Mouse (Mus musculus) megakaryocyte, embryonic 14.5 days (primary cell): ENCODE data around the gene Zranb3. TPM values are rescaled to one million over a fixed set of nuclear protein-coding genes. Genes with fewer than 3 reads are reported as not detected.
"Not testable (repeated sequence)": the region's sequence is repeated elsewhere in the genome, so short reads cannot be mapped to it uniquely, and the experiment has no call there.

Experiments used
- H3K27me3 ChIP-seq: replicated peaks from 2 replicates; pipeline ENCODE3; 2012; ENCODE audit warnings: inconsistent platforms
- H3K36me3 ChIP-seq: replicated peaks from 2 replicates; pipeline ENCODE3; 2012; ENCODE audit warnings: low read length, inconsistent platforms, mixed read lengths
- H3K4me1 ChIP-seq: 2 replicates; pipeline ENCODE4 v1.6.1; 2012; ENCODE audit warnings: inconsistent platforms
- H3K4me3 ChIP-seq: replicated peaks from 2 replicates; pipeline ENCODE3; 2012; ENCODE audit warnings: moderate library complexity, mild to moderate bottlenecking, inconsistent platforms
- H3K9me3 ChIP-seq: 2 replicates; pipeline ENCODE4 v1.6.1; 2012; ENCODE audit warnings: inconsistent platforms
- FLI1 ChIP-seq: IDR thresholded peaks from 2 replicates; pipeline ENCODE4 v1.6.1; 2012; ENCODE audit warnings: low read length, inconsistent platforms, mixed read lengths
- GATA1 ChIP-seq: IDR thresholded peaks from 3 replicates; pipeline ENCODE4 v1.6.1; 2012; ENCODE audit warnings: mixed read lengths, low read length, inconsistent platforms, borderline replicate concordance
- polyA plus RNA-seq: library from polyadenylated mRNA; stranded (reverse); fragments of >175 nt; gene quantifications from 2 replicates; pipeline ENCODE4 v1.2.3, GENCODE M21; 2012; ENCODE audit warnings: low replicate concordance; ENCODE audit not compliant: insufficient read depth

Gene Zranb3
- polyA plus RNA-seq, 1 experiment, result 0.64 TPM

DNA sequence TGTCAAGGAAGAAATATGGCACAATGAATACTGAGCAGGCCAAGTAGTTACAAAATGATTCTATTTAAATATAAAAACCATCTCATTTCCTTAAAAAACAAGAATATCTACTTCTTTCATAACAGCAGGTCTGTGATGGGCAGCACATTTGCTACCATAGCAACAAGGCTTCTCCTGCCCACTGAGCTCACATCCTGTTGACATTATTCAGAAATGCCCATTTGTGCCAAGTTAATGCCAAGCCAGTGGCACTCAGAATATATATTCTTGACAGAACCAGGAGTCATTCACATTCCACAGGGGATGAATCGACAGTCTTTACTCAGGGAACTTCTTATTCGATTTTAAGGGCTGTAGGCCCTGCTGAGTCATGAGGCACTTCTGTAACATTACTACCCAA, 127.2 kb downstream of the Zranb3 start:
- no peaks in the 10 kb centered on the region for H3K27me3 ChIP-seq

DNA sequence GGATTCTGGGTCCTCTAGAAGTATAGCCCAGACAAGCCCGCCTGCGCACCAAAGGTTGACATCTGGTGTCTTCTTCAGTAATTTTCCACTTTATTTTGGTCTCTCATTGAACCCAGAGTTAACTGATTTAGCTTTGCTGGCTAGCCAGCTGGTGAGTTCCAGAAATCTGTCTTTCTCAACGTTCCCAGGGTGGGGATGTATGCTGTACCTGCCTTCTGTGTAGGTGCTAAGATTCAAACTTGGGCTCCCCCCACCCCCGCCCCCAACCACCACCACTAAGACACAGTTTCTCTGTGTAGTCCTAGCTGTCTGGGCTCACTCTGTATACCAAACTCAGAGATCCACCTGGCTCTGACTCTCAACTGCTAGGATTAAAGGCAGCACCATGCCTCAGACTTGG, 128.8 kb downstream of the Zranb3 start:
- H3K9me3 ChIP-seq, result no peaks in the 10 kb centered on the region
- TF ChIP-seq FLI1, result no peak
- TF ChIP-seq GATA1, result no peak
- no peaks in the 10 kb centered on the region for H3K27me3 ChIP-seq
- peaks cover 41% of the 10 kb centered on the region for H3K36me3 ChIP-seq
- H3K4me1 ChIP-seq, result peaks cover 61% of the 10 kb centered on the region
- H3K4me3 ChIP-seq, result no peak overlapping the region

More for the DNA sequence above, 127.2 kb downstream of the Zranb3 start:
- Histone ChIP-seq H3K36me3 (peaks cover 33% of the 10 kb centered on the region), H3K4me3 (no peak overlapping the region), H3K9me3 (no peaks in the 10 kb centered on the region), H3K4me1 (peaks cover 57% of the 10 kb centered on the region)
- TF ChIP-seq GATA1 (no peak), FLI1 (no peak)

DNA sequence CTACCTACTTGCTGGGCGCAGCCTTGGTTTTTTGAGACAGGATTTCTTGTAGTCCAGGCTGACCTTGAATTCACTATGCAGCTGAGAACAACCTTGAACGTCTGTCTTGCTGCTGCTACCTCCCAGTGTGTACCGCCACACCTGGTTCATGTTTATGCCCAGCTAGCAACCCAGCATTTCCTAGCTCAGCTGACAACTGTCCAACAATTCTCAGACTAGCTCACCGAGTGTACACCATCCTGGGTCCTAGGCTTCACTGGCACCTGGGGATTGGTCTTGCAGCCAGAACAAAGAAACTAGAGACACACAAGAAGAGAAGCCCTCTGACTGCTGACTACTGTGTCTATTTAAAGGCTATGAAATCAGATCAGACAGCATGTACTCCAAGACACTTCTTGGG, 132.0 kb downstream of the Zranb3 start:
- Histone ChIP-seq H3K9me3 (no peaks in the 10 kb centered on the region), H3K36me3 (peaks cover 49% of the 10 kb centered on the region), H3K27me3 (no peaks in the 10 kb centered on the region), H3K4me1 (peaks cover 66% of the 10 kb centered on the region), H3K4me3 (no peak overlapping the region)
- TF ChIP-seq GATA1, result no peak
- TF ChIP-seq FLI1, result no peak

DNA sequence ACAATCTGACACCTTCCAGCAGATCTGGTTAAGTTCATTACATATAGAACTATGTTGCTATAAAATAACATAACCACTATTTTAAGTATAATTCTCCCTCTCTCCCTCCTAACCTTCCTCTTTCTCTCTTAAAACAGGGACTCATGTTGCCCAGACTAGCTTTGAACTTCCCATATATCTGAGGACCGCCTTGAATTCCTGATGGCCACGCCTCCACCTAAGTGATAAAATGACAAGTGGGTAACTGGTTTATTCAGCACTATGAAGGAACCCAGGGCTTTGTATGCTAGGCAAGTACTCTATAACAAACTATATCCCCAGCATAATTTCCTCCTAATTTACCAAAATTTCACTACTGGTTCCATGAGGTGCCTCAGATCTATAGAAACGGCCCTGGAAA, 139.5 kb downstream of the Zranb3 start:
- no peak overlapping the region for H3K4me3 ChIP-seq
- peaks cover 33% of the 10 kb centered on the region for H3K4me1 ChIP-seq
- H3K27me3 ChIP-seq, result no peaks in the 10 kb centered on the region
- H3K36me3 ChIP-seq, result peaks cover 77% of the 10 kb centered on the region
- TF ChIP-seq GATA1, result no peak
- TF ChIP-seq FLI1, result no peak
- no peaks in the 10 kb centered on the region for H3K9me3 ChIP-seq

DNA sequence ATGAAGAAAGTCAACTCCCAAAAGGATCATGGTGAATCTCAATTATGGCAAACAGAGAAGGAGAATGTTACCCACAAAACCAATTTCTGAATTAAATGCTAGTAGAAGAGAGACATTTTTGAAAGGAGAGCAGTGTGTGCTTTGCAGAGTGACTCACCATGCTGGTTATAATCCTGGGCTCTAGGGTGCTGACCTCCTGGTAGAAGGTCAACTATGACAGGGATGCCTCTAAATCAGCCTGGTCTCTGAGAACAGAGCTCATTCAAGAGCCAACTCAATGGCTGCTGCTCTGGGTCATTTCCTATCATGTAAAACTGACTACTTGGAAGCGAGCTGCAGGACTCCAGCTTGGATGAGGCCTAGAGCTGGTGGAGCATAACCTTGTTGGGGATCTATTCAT, 141.7 kb downstream of the Zranb3 start:
- H3K9me3 ChIP-seq, result no peaks in the 10 kb centered on the region
- peaks cover 32% of the 10 kb centered on the region for H3K4me1 ChIP-seq
- TF ChIP-seq GATA1 (no peak), FLI1 (no peak)
- H3K4me3 ChIP-seq, result no peak overlapping the region
- H3K36me3 ChIP-seq, result peaks cover 83% of the 10 kb centered on the region
- no peaks in the 10 kb centered on the region for H3K27me3 ChIP-seq

DNA sequence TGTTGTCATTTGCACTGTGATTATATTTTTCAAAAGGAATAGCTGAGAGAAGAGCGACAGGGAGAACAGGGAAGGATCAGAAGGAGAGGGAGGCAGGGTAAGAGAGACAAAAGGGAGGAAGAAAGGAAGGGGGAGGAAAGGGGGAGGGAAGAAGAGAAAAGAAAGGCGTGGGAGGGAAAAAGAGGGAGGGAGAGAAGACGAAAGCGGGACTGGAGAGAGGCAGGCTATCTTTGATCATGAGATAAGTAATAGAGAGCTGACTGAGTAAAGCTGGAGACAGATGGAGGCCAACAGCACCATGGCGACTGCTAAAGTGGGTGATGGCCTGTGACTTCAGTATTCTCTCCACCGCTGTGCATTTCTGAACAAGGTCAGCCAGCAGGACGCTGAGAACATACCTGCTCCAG, 143.5 kb downstream of the Zranb3 start:
- H3K4me3 ChIP-seq, result no peak overlapping the region
- peaks cover 75% of the 10 kb centered on the region for H3K36me3 ChIP-seq
- TF ChIP-seq FLI1 (no peak), GATA1 (no peak)
- H3K27me3 ChIP-seq, result no peaks in the 10 kb centered on the region
- H3K9me3 ChIP-seq, result no peaks in the 10 kb centered on the region
- peaks cover 27% of the 10 kb centered on the region for H3K4me1 ChIP-seq

DNA sequence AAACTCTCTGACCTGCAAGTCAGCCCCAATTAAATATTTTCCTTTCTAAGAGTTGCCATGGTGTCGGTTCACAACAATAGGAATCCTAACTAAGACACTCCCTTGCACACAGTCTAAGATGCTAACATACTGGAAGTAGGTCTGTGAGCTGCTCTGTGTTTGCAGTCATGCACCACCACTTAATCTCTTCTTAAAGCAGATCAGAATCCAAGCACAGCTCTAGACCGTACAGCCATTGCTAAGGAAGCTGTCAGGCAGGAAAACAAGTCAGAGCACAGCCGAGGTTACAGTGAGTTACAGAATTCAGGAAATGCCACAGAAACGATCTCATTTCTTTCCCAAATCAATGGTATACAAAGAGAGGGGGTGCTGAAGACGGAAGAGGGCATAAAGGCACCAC, 144.0 kb downstream of the Zranb3 start:
- Histone ChIP-seq H3K36me3 (peaks cover 72% of the 10 kb centered on the region), H3K4me1 (peaks cover 27% of the 10 kb centered on the region), H3K27me3 (no peaks in the 10 kb centered on the region), H3K4me3 (no peak overlapping the region), H3K9me3 (no peaks in the 10 kb centered on the region)
- TF ChIP-seq GATA1 (no peak), FLI1 (no peak)

DNA sequence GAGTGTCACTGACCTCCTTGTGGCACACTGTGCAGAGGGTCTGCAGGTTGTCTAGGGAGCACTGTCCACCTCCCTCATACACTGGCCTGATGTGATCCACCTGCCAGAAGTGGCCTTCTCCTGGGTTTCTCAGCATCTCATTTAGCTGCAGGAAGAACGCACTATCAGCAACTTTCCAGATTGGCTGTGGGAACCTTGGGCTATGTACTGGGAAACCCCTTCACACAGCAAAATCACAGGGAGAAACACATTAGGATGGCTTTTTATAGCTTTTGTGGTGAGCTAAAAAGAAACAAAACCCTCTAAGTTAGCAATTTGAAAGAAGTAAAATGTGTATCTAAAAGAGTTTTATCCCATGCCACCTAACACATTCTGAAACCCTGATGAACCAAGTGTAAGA, 146.3 kb downstream of the Zranb3 start:
- no peak overlapping the region for H3K4me3 ChIP-seq
- peaks cover 76% of the 10 kb centered on the region for H3K36me3 ChIP-seq
- no peaks in the 10 kb centered on the region for H3K27me3 ChIP-seq
- no peaks in the 10 kb centered on the region for H3K9me3 ChIP-seq
- TF ChIP-seq FLI1 (no peak), GATA1 (no peak)
- H3K4me1 ChIP-seq, result peaks cover 27% of the 10 kb centered on the region

DNA sequence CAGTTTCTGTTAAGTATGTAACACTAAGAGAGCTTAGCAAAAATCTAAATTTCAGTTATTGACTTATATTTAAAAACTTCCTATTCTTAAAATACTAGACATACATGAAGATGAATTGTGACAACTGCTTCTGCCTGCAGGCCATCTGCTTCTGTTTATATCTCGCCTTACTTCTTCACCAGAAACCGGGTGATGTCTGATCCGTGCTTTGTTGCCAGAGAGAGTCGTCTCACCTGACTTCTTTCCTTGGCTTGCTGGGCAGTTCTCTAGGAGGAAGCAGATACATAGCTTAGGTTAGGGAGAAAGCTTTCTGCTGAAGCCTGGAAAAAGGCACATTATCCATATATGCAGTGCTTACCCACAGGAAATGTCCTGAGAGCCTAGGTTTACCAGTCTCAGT, 148.0 kb downstream of the Zranb3 start:
- no peaks in the 10 kb centered on the region for H3K27me3 ChIP-seq
- TF ChIP-seq GATA1 (no peak), FLI1 (no peak)
- H3K9me3 ChIP-seq, result no peaks in the 10 kb centered on the region
- H3K4me3 ChIP-seq, result no peak overlapping the region
- H3K36me3 ChIP-seq, result peaks cover 69% of the 10 kb centered on the region
- H3K4me1 ChIP-seq, result peaks cover 29% of the 10 kb centered on the region

DNA sequence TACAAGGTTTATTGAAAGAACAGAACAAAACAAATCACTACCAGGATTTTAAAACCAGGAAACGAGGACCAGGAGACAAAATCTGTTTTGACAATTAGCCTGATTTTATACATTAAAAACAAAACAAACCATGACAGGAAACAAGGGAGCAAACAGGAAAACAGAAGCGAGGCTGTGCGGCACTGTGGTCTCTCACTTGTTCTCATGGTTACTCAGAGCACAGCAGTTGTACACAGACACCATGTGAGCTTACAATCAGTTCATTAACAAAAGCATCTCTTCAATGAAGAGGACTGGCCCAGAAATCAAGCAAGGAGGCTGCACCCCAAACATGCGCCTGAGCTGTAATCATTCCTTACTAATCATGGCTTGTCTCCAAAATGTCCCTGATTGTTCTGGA, 148.6 kb downstream of the Zranb3 start:
- Histone ChIP-seq H3K36me3 (peaks cover 65% of the 10 kb centered on the region), H3K4me1 (peaks cover 31% of the 10 kb centered on the region)
- H3K9me3 ChIP-seq, H3K27me3 ChIP-seq, H3K4me3 ChIP-seq: not testable (repeated sequence)

DNA sequence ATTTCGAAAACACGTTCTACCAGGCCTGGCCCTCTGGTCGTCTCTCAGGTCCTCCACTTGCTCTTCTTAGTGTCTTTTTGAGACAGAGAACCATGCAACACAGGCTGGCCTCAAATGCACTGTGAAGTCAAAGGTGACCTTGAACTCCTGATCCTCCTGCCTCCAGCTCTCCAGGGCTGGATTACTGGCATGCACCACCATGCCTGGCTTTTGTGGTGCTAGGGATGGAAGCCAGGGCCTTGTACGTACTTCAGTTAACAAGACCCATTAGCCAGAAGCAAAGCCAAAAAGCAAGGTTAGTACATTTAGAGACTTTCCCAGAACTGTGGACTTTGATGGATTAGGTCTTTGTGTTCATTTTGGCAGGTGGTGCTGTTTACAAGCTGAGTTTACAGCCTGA, 150.6 kb downstream of the Zranb3 start:
- Histone ChIP-seq H3K4me1 (peaks cover 22% of the 10 kb centered on the region), H3K9me3 (peaks cover 11% of the 10 kb centered on the region), H3K36me3 (peaks cover 70% of the 10 kb centered on the region), H3K4me3 (no peak overlapping the region), H3K27me3 (no peaks in the 10 kb centered on the region)
- no peak for TF ChIP-seq GATA1
- no peak for TF ChIP-seq FLI1
